Mouse (Mus musculus): ENCODE measurements at regions not wholly inside any gene's neighbourhood (a gene's known extent, or its start where the extent isn't known, plus 50 kb on each side); places are given as distances from the start of the nearest gene placed in this dataset.

DNA sequence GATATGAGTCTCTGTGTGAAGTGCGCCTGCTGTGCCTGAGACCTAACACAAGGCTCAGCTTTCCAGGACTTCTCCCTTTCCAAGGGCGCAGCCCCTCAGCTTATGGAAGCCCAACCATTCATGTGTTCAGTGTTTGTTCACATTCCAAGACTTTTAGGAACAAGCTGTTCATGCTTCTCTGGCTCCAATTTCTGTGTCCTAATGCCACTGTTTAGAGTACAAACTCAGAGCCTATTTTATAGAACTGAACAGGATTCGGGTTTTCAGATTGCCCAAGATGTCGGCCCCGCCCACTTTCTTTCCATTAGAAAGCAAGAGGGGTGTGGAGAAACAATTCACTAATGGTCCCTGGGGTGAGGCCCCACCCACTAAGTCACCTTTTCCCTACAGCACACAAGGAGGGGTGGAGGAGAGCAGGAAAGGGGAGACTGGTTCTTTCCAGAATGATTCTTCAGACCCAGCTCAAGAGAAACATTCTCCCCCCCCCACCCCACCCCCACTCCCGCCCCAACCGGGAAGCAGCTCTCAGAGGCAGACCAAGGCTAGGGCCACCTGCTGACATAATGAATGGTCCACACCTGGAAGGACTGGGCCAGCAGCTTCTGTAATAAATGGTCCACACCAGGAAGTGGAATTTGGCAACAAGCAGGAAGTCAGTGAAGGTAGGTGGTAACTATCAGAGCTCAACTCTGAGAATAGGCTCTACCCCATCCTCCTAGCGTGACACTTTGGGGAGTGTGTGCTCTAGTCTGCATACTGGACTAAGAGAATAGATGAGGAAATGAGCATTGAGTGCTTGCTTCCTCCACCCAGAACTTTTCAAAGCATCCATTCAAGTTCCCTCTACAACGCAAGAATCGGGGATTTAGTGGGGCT, 120.2 kb upstream of the Zfp648 start:
- DNase-seq (ENCODE audit: low read depth, low spot score), result no peak

GRCm38 (mm10) chr1:154086145-154086544, 114.8 kb upstream of the Zfp648 start:
- no peak for DNase-seq (ENCODE audit: low read depth, low spot score)

- no peak for DNase-seq (ENCODE audit: low read depth, low spot score)
Measured at GRCm38 (mm10) chr1:154089815-154090214, 111.2 kb upstream of the Zfp648 start.

- DNase-seq (ENCODE audit: low read depth, low spot score), result no peak
Measured at GRCm38 (mm10) chr1:154090521-154091490, 110.2 kb upstream of the Zfp648 start.

DNA sequence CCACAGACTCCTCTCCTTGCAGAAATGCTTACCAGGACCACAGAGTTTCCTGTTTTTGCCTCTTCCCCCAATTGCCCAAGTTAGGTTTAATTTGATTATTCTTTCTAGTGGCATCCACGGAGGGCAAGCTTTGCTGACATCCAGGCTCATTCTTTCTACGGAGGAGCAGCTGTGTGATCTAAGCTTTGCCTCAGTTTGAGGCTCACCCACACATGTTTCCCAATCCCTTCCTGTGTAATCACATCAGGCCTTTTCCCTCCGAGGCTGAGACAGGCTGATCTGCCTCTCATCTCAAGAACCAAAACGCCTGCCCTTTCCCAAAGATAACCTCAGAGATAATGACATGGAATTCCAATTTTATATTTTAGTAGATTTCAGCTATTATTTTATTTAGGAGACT, 107.4 kb upstream of the Zfp648 start:
- no peak for DNase-seq (ENCODE audit: low read depth, low spot score)

GRCm38 (mm10) chr1:154094357-154094756, 106.6 kb upstream of the Zfp648 start:
- no peak for DNase-seq (ENCODE audit: low read depth, low spot score)

DNA sequence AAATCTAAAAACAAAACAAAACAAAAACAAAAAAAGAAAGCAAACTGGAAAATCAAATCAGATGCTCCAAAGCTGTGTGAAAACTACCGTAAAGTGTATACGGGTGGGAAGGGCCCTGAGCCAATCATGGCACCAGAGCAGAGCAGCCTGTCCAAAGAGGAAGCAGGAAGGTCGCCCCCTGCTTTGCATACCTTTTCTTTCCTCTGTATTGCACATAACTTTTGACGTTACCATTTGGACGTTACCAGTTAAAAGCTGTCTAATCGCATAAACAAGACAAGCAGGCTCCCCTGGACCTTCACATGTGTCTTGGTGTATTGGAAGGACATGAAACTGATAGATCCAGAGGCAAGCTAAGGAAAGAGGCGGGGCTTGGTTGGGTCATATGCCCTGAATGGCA, 104.9 kb upstream of the Zfp648 start:
- peak; percentile 92 for DNase-seq (ENCODE audit: low read depth, low spot score)

DNA sequence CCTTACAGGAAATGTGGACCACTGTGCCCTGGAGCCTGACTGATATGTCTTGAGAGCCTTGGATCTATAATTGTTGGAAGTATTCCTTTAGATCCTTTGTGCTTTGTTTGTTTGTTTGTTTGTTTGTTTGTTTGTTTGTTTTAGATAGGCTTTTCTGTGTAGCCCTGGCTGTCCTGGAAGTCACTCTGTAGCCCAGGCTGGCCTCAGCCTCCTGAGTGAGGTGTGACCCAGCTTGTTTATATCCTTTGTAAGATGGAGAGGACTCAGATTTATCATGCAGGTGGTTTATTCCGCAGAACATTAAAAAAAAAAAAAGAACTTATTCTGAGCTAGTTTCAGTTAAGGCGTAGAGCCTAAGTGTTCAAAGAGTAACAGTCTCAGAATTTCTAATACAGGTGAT, 104.1 kb upstream of the Zfp648 start:
- DNase-seq (ENCODE audit: low read depth, low spot score), result peak; percentile 58

DNA sequence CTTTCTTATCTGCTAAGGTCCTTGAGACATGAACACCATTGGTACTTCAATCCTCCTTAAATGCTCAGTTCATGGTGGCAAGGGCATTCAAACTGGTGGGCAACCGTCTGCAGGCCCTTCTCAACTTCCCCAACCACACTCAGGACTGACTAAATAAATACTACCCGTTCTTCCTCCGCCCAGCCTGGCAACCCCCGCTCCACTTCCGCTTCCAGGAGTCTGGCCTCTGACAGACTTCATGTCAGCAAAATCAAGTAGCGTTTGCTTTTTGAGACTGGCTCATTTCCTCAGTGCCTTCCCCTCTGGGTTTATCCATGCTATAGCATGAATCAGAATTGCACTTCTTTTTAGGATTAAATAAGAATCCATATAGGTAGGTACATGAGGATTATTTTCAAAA, 103.3 kb upstream of the Zfp648 start:
- peak; percentile 89 for DNase-seq (ENCODE audit: low read depth, low spot score)

DNA sequence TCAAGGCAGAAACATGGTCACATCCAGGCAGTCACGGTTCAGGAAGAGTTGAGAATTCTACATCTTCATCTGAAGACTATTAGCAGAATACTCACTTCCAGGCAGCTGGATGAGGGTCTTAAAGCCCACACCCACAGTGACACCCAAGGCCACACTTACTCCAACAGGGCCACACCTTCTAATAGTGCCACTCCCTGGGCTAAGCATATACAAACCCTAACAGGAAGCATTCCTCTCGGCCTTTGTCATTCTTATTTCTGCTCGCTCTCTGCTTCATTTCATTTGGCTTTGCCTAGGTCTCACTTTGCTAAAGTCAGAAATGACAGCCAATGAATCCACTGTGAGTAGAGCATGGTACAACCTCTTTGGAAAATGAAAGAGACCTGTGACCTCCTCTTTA, 100.4 kb upstream of the Zfp648 start:
- peak; percentile 37 for DNase-seq (ENCODE audit: low read depth, low spot score)

- DNase-seq (ENCODE audit: low read depth, low spot score), result peak; percentile 68
Measured at GRCm38 (mm10) chr1:154101433-154101832, 99.6 kb upstream of the Zfp648 start.

GRCm38 (mm10) chr1:154102191-154102590, 98.8 kb upstream of the Zfp648 start:
- DNase-seq (ENCODE audit: low read depth, low spot score), result peak; percentile 79

GRCm38 (mm10) chr1:154102871-154103596, 98.0 kb upstream of the Zfp648 start:
- DNase-seq (ENCODE audit: low read depth, low spot score), result peak; percentile 63

DNA sequence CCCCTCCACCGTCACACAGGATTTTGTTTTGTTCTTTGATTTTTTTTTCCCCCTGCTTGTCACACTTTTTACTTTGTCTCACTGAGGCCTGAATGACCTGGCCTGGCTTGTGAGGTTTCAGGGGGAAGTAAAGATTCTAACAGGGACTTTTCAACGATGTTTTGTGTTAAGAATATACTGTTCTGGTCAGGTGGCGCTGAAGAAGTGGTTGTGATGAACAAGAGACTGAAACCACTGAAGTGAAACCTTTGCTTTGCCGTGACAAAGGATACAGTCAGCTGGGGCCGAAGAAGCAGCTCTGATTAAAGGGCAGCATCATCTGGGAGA, 97.4 kb upstream of the Zfp648 start:
- DNase-seq (ENCODE audit: low read depth, low spot score), result peak; percentile 90

DNA sequence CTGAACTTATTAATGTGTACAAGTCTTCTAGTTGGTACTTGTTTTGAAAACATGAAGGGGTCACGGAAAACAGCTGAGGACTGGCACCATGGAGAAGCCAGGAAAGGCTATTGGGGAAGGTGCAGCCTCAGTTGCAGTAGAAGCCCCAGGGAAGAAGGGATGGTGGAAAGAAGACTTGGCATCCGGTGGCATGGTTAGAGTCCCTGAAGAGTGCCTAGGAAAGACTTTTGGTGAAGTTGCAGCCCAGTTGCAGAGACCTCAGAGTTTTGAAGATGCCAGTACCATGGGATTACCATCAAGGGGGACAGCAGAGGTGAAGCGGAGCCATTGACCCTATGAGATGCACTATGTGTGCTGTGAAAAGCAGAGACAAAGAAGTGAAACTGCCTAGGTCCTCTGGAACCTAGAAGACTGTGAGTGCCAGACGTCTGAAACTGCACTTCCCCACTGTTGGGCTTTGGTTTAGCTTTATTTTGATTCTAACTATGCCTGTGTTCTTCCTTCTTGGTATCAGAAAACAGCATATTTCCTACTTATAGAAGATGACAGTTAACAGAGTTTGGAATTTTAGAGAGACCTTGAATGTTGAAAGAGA, 96.9 kb upstream of the Zfp648 start:
- peak; percentile 80 for DNase-seq (ENCODE audit: low read depth, low spot score)

DNA sequence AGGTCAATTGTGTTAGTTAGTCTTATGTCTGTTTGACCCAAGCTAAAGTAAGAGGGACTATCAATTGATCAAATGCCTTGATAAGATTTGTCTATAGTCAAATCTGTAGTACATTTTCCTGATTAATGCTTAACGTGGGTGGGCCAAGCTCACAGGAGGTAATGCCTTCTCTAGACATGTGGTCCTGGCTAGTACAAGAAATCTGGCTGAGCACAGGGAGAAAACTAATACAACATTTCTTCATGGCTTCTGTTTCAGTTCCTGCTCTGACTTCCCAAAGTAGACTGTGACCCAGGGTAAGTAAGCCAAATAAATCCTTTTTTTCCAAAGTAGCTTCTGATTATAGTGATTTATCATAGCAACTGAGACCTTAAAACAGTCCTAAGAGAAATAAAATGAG, 96.2 kb upstream of the Zfp648 start:
- DNase-seq (ENCODE audit: low read depth, low spot score), result no peak

GRCm38 (mm10) chr1:154112500-154112899, 88.5 kb upstream of the Zfp648 start:
- no peak for DNase-seq (ENCODE audit: low read depth, low spot score)

GRCm38 (mm10) chr1:154113291-154114050, 87.5 kb upstream of the Zfp648 start:
- no peak for DNase-seq (ENCODE audit: low read depth, low spot score)

GRCm38 (mm10) chr1:154116188-154116710, 84.7 kb upstream of the Zfp648 start:
- DNase-seq (ENCODE audit: low read depth, low spot score), result peak; percentile 32

DNA sequence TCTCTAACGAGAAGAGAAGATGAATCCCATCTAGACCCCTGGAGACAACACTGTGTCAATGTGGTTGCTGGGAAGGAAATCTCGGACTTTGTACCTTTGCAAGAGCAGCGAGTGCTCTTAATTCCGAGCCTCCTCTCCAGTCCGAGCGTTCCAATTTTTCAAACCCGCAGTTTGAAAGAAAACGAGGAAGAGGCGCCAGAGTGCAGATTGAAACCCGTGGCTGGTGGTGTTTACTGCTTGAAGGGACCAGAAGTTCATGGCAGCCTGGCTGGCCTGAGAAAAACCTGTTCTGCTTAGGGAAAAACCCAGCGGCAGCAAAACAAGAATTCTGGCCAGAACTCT, 83.7 kb upstream of the Zfp648 start:
- no peak for DNase-seq (ENCODE audit: low read depth, low spot score)

All from A20 (cell line).